Comparison of ENCODE assay signal across 16 mouse cellular contexts in genomic region chr4:135160168-135160567, GRCm38 (mm10). TPM values are rescaled to one million over a fixed set of nuclear protein-coding genes. Genes with fewer than 3 reads are reported as not detected.
"Had no signal": no experiment of that assay in that cellular context is flagged by ENCODE, and none has a peak within 500 bp of the region (broad histone marks: within the 10 kb centered on the region; RNA-seq: fewer than 3 reads in every experiment).

No protein-coding gene starts in this region.

- H3K36me3 ChIP-seq: limb, embryonic 13.5 days; midbrain, embryonic 10.5 days; midbrain, embryonic 15.5 days; neural tube, embryonic 13.5 days had no signal

- DNase-seq: kidney, adult 18-20 months; kidney, postnatal 10 days; kidney, postnatal 4 days; lung, adult 18-20 months; right cerebral cortex, adult 18-20 months; spleen, adult 18-20 months; thymus, postnatal 14 days had no signal

- H3K9ac ChIP-seq: limb, embryonic 13.5 days; liver, embryonic 14.5 days; midbrain, embryonic 15.5 days; neural tube, embryonic 13.5 days had no signal

- H3K4me2 ChIP-seq: limb, embryonic 13.5 days; midbrain, embryonic 15.5 days; neural tube, embryonic 13.5 days had no signal

- H3K4me1 ChIP-seq: midbrain, embryonic 15.5 days had no signal

- H3K9me3 ChIP-seq: limb, embryonic 13.5 days; midbrain, embryonic 10.5 days; midbrain, embryonic 15.5 days; neural tube, embryonic 13.5 days had no signal

- H3K4me3 ChIP-seq: layer of hippocampus, adult 2 months; limb, embryonic 13.5 days; midbrain, embryonic 10.5 days; midbrain, embryonic 15.5 days; neural tube, embryonic 13.5 days had no signal

- H3K27ac ChIP-seq: layer of hippocampus, adult 2 months; limb, embryonic 13.5 days; liver, embryonic 14.5 days; midbrain, embryonic 10.5 days; midbrain, embryonic 15.5 days; neural tube, embryonic 13.5 days had no signal

- ATAC-seq: midbrain, embryonic 15.5 days had no signal

RNA-seq across cellular contexts. Expression of gene Runx3, which starts 39.7 kb away (rescaled TPM):
- total RNA-seq: layer of hippocampus, adult 2 months; layer of hippocampus, postnatal 10 days; left cerebral cortex, postnatal 36 days had no signal
- polyA plus RNA-seq: kidney, embryonic 14.5 days; midbrain, embryonic 15.5 days had no signal
